Mouse (Mus musculus) forebrain, embryonic 13.5 days (tissue): ENCODE data around the gene Mcm9. TPM values are rescaled to one million over a fixed set of nuclear protein-coding genes. Genes with fewer than 3 reads are reported as not detected.
"Not testable (repeated sequence)": the region's sequence is repeated elsewhere in the genome, so short reads cannot be mapped to it uniquely, and the experiment has no call there.

Source experiments
- ATAC-seq: fragments of 200-750 bp; cut with Nextera tagmentation; 2 replicates; pipeline ENCODE4 v1.8.0; 2017
- H3K27ac ChIP-seq: fragments of 300-500 bp; sonication (generic); 2 replicates; pipeline ENCODE4 v1.5.1; 2015; ENCODE audit warnings: inconsistent platforms, mild to moderate bottlenecking, moderate library complexity
- H3K27me3 ChIP-seq: fragments of 300-500 bp; sonication (generic); 2 replicates; pipeline ENCODE4 v1.6.1; 2015; ENCODE audit warnings: mild to moderate bottlenecking, inconsistent platforms
- H3K36me3 ChIP-seq: fragments of 300-500 bp; sonication (generic); 2 replicates; pipeline ENCODE4 v1.6.1; 2015; ENCODE audit warnings: mild to moderate bottlenecking, inconsistent platforms; ENCODE audit not compliant: poor library complexity, severe bottlenecking
- H3K4me1 ChIP-seq: fragments of 300-500 bp; sonication (generic); 2 replicates; pipeline ENCODE4 v1.6.1; 2015; ENCODE audit warnings: inconsistent platforms
- H3K4me2 ChIP-seq: fragments of 300-500 bp; sonication (generic); 2 replicates; pipeline ENCODE4 v1.6.1; 2015; ENCODE audit warnings: inconsistent platforms, mild to moderate bottlenecking, moderate library complexity
- H3K4me3 ChIP-seq: fragments of 300-500 bp; sonication (generic); 2 replicates; pipeline ENCODE4 v1.5.1; 2015; ENCODE audit warnings: mild to moderate bottlenecking, inconsistent platforms
- H3K9ac ChIP-seq: fragments of 300-500 bp; sonication (generic); 2 replicates; pipeline ENCODE4 v1.6.1; 2015; ENCODE audit warnings: mild to moderate bottlenecking, inconsistent platforms
- H3K9me3 ChIP-seq: fragments of 300-500 bp; sonication (generic); replicated peaks from 2 replicates; pipeline ENCODE4 v1.6.1; 2016; ENCODE audit warnings: inconsistent platforms
- WGBS: fragments of 180-500 bp; shearing (Covaris S2); methylation state at CpG from one replicate; pipeline ENCODE4 v1.1.7; 2015; 5-methylcytosine and 5-hydroxymethylcytosine counted together
- polyA plus RNA-seq: library from polyadenylated mRNA; unstranded; fragments of >200 nt; fragmentation: Nextera tagmentation; extraction: Ambion mirVana; gene quantifications from 2 replicates; pipeline ENCODE4 v1.2.1, GENCODE M21; 2015

Gene Mcm9
- polyA plus RNA-seq: 13.5 and 14.5 TPM in 2 replicates

GRCm38 (mm10) chr10:53630339-53630738, at the start of gene Mcm9:
Gene Mcm9, minus strand, starts transcription at chr10:53630439.
- peak within 1 kb of the TSS; percentile 72 for H3K9ac ChIP-seq
- H3K36me3 ChIP-seq, H3K9me3 ChIP-seq, H3K27me3 ChIP-seq: not testable (repeated sequence)
- WGBS: 60% methylated on average over 10 of the region's 10 CpGs
- peak within 1 kb of the TSS; percentile 89 for H3K27ac ChIP-seq
- peak within 1 kb of the TSS; percentile 56 for H3K4me2 ChIP-seq
- H3K4me3 ChIP-seq: peak within 1 kb of the TSS; percentile 73
- peak; percentile 0; the same call in 1 of the 2 replicates for ATAC-seq
- peaks cover 15% of the 10 kb centered on the region for H3K4me1 ChIP-seq

- H3K9me3 ChIP-seq: no peaks in the 10 kb centered on the region
- WGBS: 83% methylated on average over 4 of the region's 4 CpGs
- no peak overlapping the region for H3K4me2 ChIP-seq
- no peaks in the 10 kb centered on the region for H3K4me1 ChIP-seq
- ATAC-seq: no peak
- H3K27ac ChIP-seq: no peak overlapping the region
- no peak overlapping the region for H3K4me3 ChIP-seq
- no peak overlapping the region for H3K9ac ChIP-seq
- H3K36me3 ChIP-seq: no peaks in the 10 kb centered on the region
- no peaks in the 10 kb centered on the region for H3K27me3 ChIP-seq
Measured at GRCm38 (mm10) chr10:53661788-53662187, 31.5 kb upstream of the Mcm9 start.

- not testable (repeated sequence) for H3K9me3 ChIP-seq, H3K36me3 ChIP-seq, H3K4me2 ChIP-seq, ATAC-seq, H3K27me3 ChIP-seq, H3K27ac ChIP-seq, H3K9ac ChIP-seq, H3K4me3 ChIP-seq, H3K4me1 ChIP-seq
- 86% methylated on average over 5 of the region's 5 CpGs for WGBS
Measured at GRCm38 (mm10) chr10:53654239-53654638, 24.0 kb upstream of the Mcm9 start.

GRCm38 (mm10) chr10:53650683-53651082, 20.4 kb upstream of the Mcm9 start:
- 76% methylated on average over 2 of the region's 2 CpGs for WGBS
- H3K36me3 ChIP-seq: no peaks in the 10 kb centered on the region
- H3K27ac ChIP-seq: no peak overlapping the region

GRCm38 (mm10) chr10:53641507-53641906, 11.3 kb upstream of the Mcm9 start:
- H3K4me3 ChIP-seq: no peak overlapping the region
- no peak overlapping the region for H3K9ac ChIP-seq
- no peaks in the 10 kb centered on the region for H3K4me1 ChIP-seq
- no peak overlapping the region for H3K4me2 ChIP-seq
- ATAC-seq: peak; percentile 77
- no peaks in the 10 kb centered on the region for H3K9me3 ChIP-seq
- no peaks in the 10 kb centered on the region for H3K27me3 ChIP-seq
- no peak overlapping the region for H3K27ac ChIP-seq
- H3K36me3 ChIP-seq: no peaks in the 10 kb centered on the region

More at GRCm38 (mm10) chr10:53650683-53651082, 20.4 kb upstream of the Mcm9 start:
- no peak for ATAC-seq
- Histone ChIP-seq H3K4me3 (no peak overlapping the region), H3K9ac (no peak overlapping the region), H3K27me3 (no peaks in the 10 kb centered on the region), H3K4me1 (no peaks in the 10 kb centered on the region), H3K4me2 (no peak overlapping the region), H3K9me3 (no peaks in the 10 kb centered on the region)

- Histone ChIP-seq H3K9me3 (no peaks in the 10 kb centered on the region), H3K4me1 (no peaks in the 10 kb centered on the region), H3K4me3 (no peak overlapping the region), H3K27ac (no peak overlapping the region), H3K4me2 (no peak overlapping the region), H3K9ac (no peak overlapping the region), H3K27me3 (no peaks in the 10 kb centered on the region), H3K36me3 (no peaks in the 10 kb centered on the region)
- no peak for ATAC-seq
- WGBS: 89% methylated on average over 13 of the region's 13 CpGs
Measured at GRCm38 (mm10) chr10:53635246-53635971, 5.2 kb upstream of the Mcm9 start.

GRCm38 (mm10) chr10:53634160-53634559, 3.9 kb upstream of the Mcm9 start:
- 69% methylated on average over 10 of the region's 10 CpGs for WGBS
- Histone ChIP-seq H3K27ac (no peak overlapping the region), H3K4me2 (no peak overlapping the region), H3K9ac (no peak overlapping the region), H3K4me1 (no peaks in the 10 kb centered on the region), H3K4me3 (no peak overlapping the region), H3K36me3 (no peaks in the 10 kb centered on the region), H3K27me3 (no peaks in the 10 kb centered on the region), H3K9me3 (no peaks in the 10 kb centered on the region)
- no peak for ATAC-seq

- H3K36me3 ChIP-seq: 0 out of 2 replicates have a peak, but pooled peaks cover under 1% of the 10 kb centered on the region
- peak; percentile 97 for ATAC-seq
- peak overlapping the region; percentile 89 for H3K27ac ChIP-seq
- H3K27me3 ChIP-seq: no peaks in the 10 kb centered on the region
- H3K4me2 ChIP-seq: peak overlapping the region; percentile 56
- 0% methylated on average over 31 of the region's 35 CpGs for WGBS
- H3K4me1 ChIP-seq: peaks cover 15% of the 10 kb centered on the region
- H3K9me3 ChIP-seq: no peaks in the 10 kb centered on the region
- peak overlapping the region; percentile 72 for H3K9ac ChIP-seq
- peak overlapping the region; percentile 73 for H3K4me3 ChIP-seq
Measured at GRCm38 (mm10) chr10:53629918-53630250, 355 bp downstream of the Mcm9 start.

GRCm38 (mm10) chr10:53629247-53629917, 857 bp downstream of the Mcm9 start:
- Histone ChIP-seq H3K27ac (peak overlapping the region; percentile 89), H3K4me3 (peak overlapping the region; percentile 73), H3K9ac (peak overlapping the region; percentile 72), H3K9me3 (no peaks in the 10 kb centered on the region), H3K4me1 (peaks cover 15% of the 10 kb centered on the region), H3K36me3 (0 out of 2 replicates have a peak, but pooled peaks cover 2% of the 10 kb centered on the region), H3K4me2 (peak overlapping the region; percentile 56), H3K27me3 (no peaks in the 10 kb centered on the region)
- WGBS: under 1% methylated on average over 65 of the region's 67 CpGs
- ATAC-seq: peak; percentile 83

GRCm38 (mm10) chr10:53615850-53616616, 14.2 kb downstream of the Mcm9 start:
- Histone ChIP-seq H3K4me1 (no peaks in the 10 kb centered on the region), H3K27me3 (no peaks in the 10 kb centered on the region), H3K9ac (no peak overlapping the region), H3K27ac (no peak overlapping the region), H3K36me3 (peaks cover 48% of the 10 kb centered on the region), H3K9me3 (no peaks in the 10 kb centered on the region), H3K4me3 (no peak overlapping the region), H3K4me2 (no peak overlapping the region)
- no peak for ATAC-seq
- WGBS: 89% methylated on average over 8 of the region's 8 CpGs

- Histone ChIP-seq H3K4me3 (no peak overlapping the region), H3K4me2 (no peak overlapping the region), H3K4me1 (no peaks in the 10 kb centered on the region), H3K36me3 (peaks cover 50% of the 10 kb centered on the region), H3K9me3 (no peaks in the 10 kb centered on the region), H3K9ac (no peak overlapping the region), H3K27ac (no peak overlapping the region), H3K27me3 (no peaks in the 10 kb centered on the region)
- no peak for ATAC-seq
- 83% methylated on average over 1 of the region's 1 CpGs for WGBS
Measured at GRCm38 (mm10) chr10:53613955-53614354, 16.3 kb downstream of the Mcm9 start.

- Histone ChIP-seq H3K27ac (peak overlapping the region; percentile 57; the same call in 1 of the 2 replicates), H3K4me1 (no peaks in the 10 kb centered on the region), H3K9me3 (no peaks in the 10 kb centered on the region), H3K4me3 (no peak overlapping the region), H3K4me2 (no peak overlapping the region), H3K9ac (no peak overlapping the region), H3K27me3 (no peaks in the 10 kb centered on the region), H3K36me3 (peaks cover 63% of the 10 kb centered on the region)
- ATAC-seq: peak; percentile 94
- WGBS: 79% methylated on average over 1 of the region's 1 CpGs
Measured at GRCm38 (mm10) chr10:53612172-53612571, 18.1 kb downstream of the Mcm9 start.
